Mouse (Mus musculus) megakaryocyte, embryonic 14.5 days (primary cell): ENCODE results near the gene Insrr.

Experiments used
- FLI1 ChIP-seq: IDR thresholded peaks from 2 replicates; pipeline ENCODE4 v1.6.1; 2012; ENCODE audit warnings: low read length, inconsistent platforms, mixed read lengths
- GATA1 ChIP-seq: IDR thresholded peaks from 3 replicates; pipeline ENCODE4 v1.6.1; 2012; ENCODE audit warnings: mixed read lengths, low read length, inconsistent platforms, borderline replicate concordance

- no peak for TF ChIP-seq GATA1
- TF ChIP-seq FLI1, result no peak
Measured at GRCm38 (mm10) chr3:87847680-87848079, 50.9 kb downstream of the Insrr start.
